Mouse (Mus musculus) forebrain, embryonic 11.5 days (tissue): ENCODE measurements around the gene Prss50. TPM values are rescaled to one million over a fixed set of nuclear protein-coding genes. Genes with fewer than 3 reads are reported as not detected.

Source experiments
- ATAC-seq: fragments of 200-750 bp; cut with Nextera tagmentation; replicated peaks from 2 replicates; pipeline ENCODE4 v1.8.0; 2017; ENCODE audit warnings: moderate TSS enrichment; ENCODE audit not compliant: low FRiP score
- DNase-seq: peaks from one replicate; pipeline ENCODE4 v3.0.0-alpha.2; 2017; ENCODE audit warnings: low spot score
- H3K27ac ChIP-seq: fragments of 300-500 bp; sonication (generic); 2 replicates; pipeline ENCODE4 v1.5.1; 2014; ENCODE audit warnings: low read depth, low read length
- H3K27me3 ChIP-seq: fragments of 300-500 bp; sonication (generic); 2 replicates; pipeline ENCODE4 v1.6.1; 2014; ENCODE audit warnings: mild to moderate bottlenecking, low read length, mixed read lengths; ENCODE audit not compliant: control insufficient read depth, insufficient read depth
- H3K36me3 ChIP-seq: fragments of 300-500 bp; sonication (generic); 2 replicates; pipeline ENCODE4 v1.6.1; 2014; ENCODE audit warnings: mild to moderate bottlenecking, low read length, moderate library complexity, mixed read lengths; ENCODE audit not compliant: control insufficient read depth, insufficient read depth
- H3K4me1 ChIP-seq: fragments of 300-500 bp; sonication (generic); replicated peaks from 2 replicates; pipeline ENCODE4 v1.6.1; 2014; ENCODE audit warnings: low read length, mixed read lengths; ENCODE audit not compliant: control insufficient read depth, insufficient read depth
- H3K4me2 ChIP-seq: fragments of 300-500 bp; sonication (generic); 2 replicates; pipeline ENCODE4 v1.6.1; 2014; ENCODE audit warnings: low read depth, mild to moderate bottlenecking, low read length, moderate library complexity, mixed read lengths; ENCODE audit not compliant: severe bottlenecking
- H3K4me3 ChIP-seq: fragments of 300-500 bp; sonication (generic); 2 replicates; pipeline ENCODE4 v1.5.1; 2014; ENCODE audit warnings: low read depth, low read length
- H3K9ac ChIP-seq: fragments of 300-500 bp; sonication (generic); 2 replicates; pipeline ENCODE4 v1.6.1; 2014; ENCODE audit warnings: low read length
- H3K9me3 ChIP-seq: fragments of 300-500 bp; sonication (generic); 2 replicates; pipeline ENCODE4 v1.6.1; 2016; ENCODE audit warnings: low read length, mixed read lengths; ENCODE audit not compliant: control insufficient read depth
- WGBS: fragments of 180-500 bp; shearing (Covaris S2); extraction: QIAGEN DNeasy Blood & Tissue Kit; methylation state at CpG from one replicate; pipeline ENCODE4 v1.1.7; 2014; 5-methylcytosine and 5-hydroxymethylcytosine counted together
- polyA plus RNA-seq: library from polyadenylated mRNA; unstranded; fragments of >200 nt; fragmentation: Nextera tagmentation; extraction: Ambion mirVana; gene quantifications from 2 replicates; pipeline ENCODE4 v1.2.1, GENCODE M21; 2014

The Prss50 gene
- polyA plus RNA-seq, 1 experiment from 2014 or later: 0.17 TPM

DNA sequence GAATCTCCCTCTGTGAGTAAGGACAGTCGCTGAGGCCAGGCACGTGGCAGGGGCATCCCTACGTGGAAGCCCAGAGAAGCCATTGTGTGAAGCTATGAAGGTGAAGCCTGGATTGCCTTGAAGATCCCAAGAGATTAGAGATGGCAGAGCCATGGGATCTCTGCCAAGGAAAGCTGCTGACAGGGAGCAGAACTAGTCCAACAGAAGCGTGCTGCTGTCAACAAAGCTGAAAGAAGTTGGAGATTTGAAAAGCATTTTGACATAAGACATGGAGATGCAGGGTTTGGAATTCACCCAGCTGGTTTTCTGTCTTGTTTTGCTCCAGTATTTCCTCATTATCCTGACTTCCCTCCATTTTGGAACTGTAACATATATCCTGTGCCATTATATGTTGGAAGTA, 44.5 kb downstream of the Prss50 start:
- Histone ChIP-seq H3K9me3 (no peaks in the 10 kb centered on the region), H3K4me1 (no peaks in the 10 kb centered on the region), H3K27ac (no peak overlapping the region), H3K36me3 (no peaks in the 10 kb centered on the region), H3K4me2 (no peak overlapping the region), H3K4me3 (no peak overlapping the region), H3K9ac (no peak overlapping the region), H3K27me3 (no peaks in the 10 kb centered on the region)
- no peak for DNase-seq
- WGBS: 93% methylated on average over 4 of the region's 4 CpGs
- ATAC-seq: no peak

GRCm38 (mm10) chr9:110907201-110907837, 49.6 kb downstream of the Prss50 start:
- H3K27ac ChIP-seq: no peak overlapping the region
- no peak overlapping the region for H3K4me3 ChIP-seq
- no peak for DNase-seq
- WGBS: 94% methylated on average over 11 of the region's 11 CpGs
- H3K4me2 ChIP-seq: no peak overlapping the region
- ATAC-seq: no peak
- H3K36me3 ChIP-seq: no peaks in the 10 kb centered on the region
- H3K4me1 ChIP-seq: no peaks in the 10 kb centered on the region
- H3K9me3 ChIP-seq: no peaks in the 10 kb centered on the region
- no peaks in the 10 kb centered on the region for H3K27me3 ChIP-seq
- H3K9ac ChIP-seq: no peak overlapping the region

- Histone ChIP-seq H3K27ac (no peak overlapping the region), H3K4me2 (no peak overlapping the region), H3K4me1 (no peaks in the 10 kb centered on the region), H3K4me3 (no peak overlapping the region), H3K9ac (no peak overlapping the region), H3K27me3 (no peaks in the 10 kb centered on the region), H3K9me3 (no peaks in the 10 kb centered on the region), H3K36me3 (no peaks in the 10 kb centered on the region)
- ATAC-seq (no peak), DNase-seq (no peak)
- WGBS: 77% methylated on average over 4 of the region's 4 CpGs
Measured at GRCm38 (mm10) chr9:110907838-110908630, 50.3 kb downstream of the Prss50 start.

DNA sequence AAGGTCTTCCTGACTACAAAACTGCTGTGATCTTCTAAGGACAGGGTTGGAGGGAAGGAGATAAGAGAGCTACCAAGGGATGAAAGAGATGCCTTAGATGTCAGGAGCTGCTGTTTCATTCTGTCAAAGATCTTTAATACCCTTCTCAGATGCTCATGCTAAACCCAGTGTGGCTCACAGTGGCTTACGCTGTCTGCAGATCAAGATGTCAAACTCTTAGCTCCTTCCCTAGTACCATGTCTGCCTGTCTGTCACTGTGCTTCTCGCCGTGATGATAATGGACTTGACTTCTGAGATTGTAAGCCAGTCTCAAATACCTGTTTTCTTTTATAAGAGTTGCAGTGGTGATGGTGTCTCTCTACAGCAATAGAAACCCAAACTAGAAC, 50.9 kb downstream of the Prss50 start:
- WGBS: 96% methylated on average over 3 of the region's 3 CpGs
- Histone ChIP-seq H3K4me1 (no peaks in the 10 kb centered on the region), H3K4me2 (no peak overlapping the region), H3K4me3 (no peak overlapping the region), H3K27ac (no peak overlapping the region), H3K9me3 (no peaks in the 10 kb centered on the region), H3K9ac (no peak overlapping the region), H3K36me3 (no peaks in the 10 kb centered on the region), H3K27me3 (no peaks in the 10 kb centered on the region)
- no peak for ATAC-seq
- DNase-seq: no peak

DNA sequence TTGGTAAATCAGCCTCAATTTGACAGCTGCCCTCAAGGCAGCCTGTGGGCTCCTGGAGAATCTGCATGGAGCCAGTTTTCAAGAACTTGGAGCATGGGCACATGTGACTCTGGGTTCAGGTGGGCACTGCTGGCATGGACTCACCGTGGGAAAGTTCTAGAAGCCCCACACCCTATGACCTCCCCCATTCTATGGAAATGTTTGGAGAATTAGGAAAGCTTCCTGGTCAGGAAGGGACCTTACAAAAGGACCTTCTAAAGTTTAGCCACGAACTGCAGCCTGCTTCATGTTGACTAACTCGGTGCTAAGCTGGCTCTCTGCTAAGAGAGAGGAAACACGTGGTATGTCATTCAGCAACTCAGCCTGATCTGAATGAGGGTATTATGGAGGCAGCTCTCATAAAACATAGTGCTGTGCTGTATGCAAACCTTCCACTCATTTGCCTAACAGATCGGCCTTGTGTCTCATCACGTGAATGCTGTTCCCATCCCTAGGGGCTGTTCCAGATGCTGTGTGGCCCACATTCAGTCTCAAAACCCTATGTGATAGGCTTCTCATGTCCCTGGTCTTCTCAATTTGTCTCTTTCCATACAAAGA, 51.7 kb downstream of the Prss50 start:
- Histone ChIP-seq H3K9ac (no peak overlapping the region), H3K9me3 (no peaks in the 10 kb centered on the region), H3K36me3 (no peaks in the 10 kb centered on the region), H3K4me2 (no peak overlapping the region), H3K4me1 (no peaks in the 10 kb centered on the region), H3K27ac (no peak overlapping the region), H3K27me3 (no peaks in the 10 kb centered on the region), H3K4me3 (no peak overlapping the region)
- ATAC-seq (no peak), DNase-seq (no peak)
- WGBS: 81% methylated on average over 6 of the region's 6 CpGs

Other genes starting within 250 kb of the Prss50 start
- gene Nradd, start 233.5 kb upstream of the Prss50 start, polyA plus RNA-seq: 20.6 and 22.9 TPM in 2 replicates
- gene Nbeal2, start 203.8 kb upstream of the Prss50 start, polyA plus RNA-seq: 2.2 and 2.4 TPM in 2 replicates
- gene Ccdc12, start 201.5 kb upstream of the Prss50 start, polyA plus RNA-seq: 149 and 164 TPM in 2 replicates
- 0.92 TPM in 1 of 2 replicates, not detected in the other for gene Myl3, start 116.1 kb upstream of the Prss50 start, polyA plus RNA-seq
- 19.5 and 21.3 TPM in 2 replicates for gene Pth1r, start 110.8 kb upstream of the Prss50 start, polyA plus RNA-seq
- not detected in 2 replicates for gene Prss42, start 59.8 kb upstream of the Prss50 start, polyA plus RNA-seq
- not detected in 2 replicates for gene Prss44, start 44.0 kb upstream of the Prss50 start, polyA plus RNA-seq
- gene Prss43, start 31.3 kb upstream of the Prss50 start, polyA plus RNA-seq: not detected in 2 replicates
- gene Prss45, start 23.4 kb upstream of the Prss50 start, polyA plus RNA-seq: not detected in 2 replicates
- gene Prss46, start 13.5 kb upstream of the Prss50 start, polyA plus RNA-seq: not detected in 2 replicates
- 0.71 and 1.1 TPM in 2 replicates for gene Als2cl, start 21.9 kb downstream of the Prss50 start, polyA plus RNA-seq
- 0.07 and 0.12 TPM in 2 replicates for gene Tmie, start 22.1 kb downstream of the Prss50 start, polyA plus RNA-seq
- gene Fam240a, start 58.9 kb downstream of the Prss50 start, polyA plus RNA-seq: not detected in 2 replicates
- not detected in 2 replicates for gene Tdgf1, start 88.2 kb downstream of the Prss50 start, polyA plus RNA-seq
- 0.27 TPM in 1 of 2 replicates, not detected in the other for gene Lrrc2, start 93.6 kb downstream of the Prss50 start, polyA plus RNA-seq
- not detected in 2 replicates for gene Rtp3, start 132.6 kb downstream of the Prss50 start, polyA plus RNA-seq
- gene Ltf, start 161.3 kb downstream of the Prss50 start, polyA plus RNA-seq: 0.61 and 0.89 TPM in 2 replicates
- gene Ccrl2, start 199.6 kb downstream of the Prss50 start, polyA plus RNA-seq: 0.93 and 1.2 TPM in 2 replicates